Mouse (Mus musculus): Measurements from ENCODE around the gene BC035044.

GRCm38 (mm10) chr6:128845998-128846542 lies 44.9 kb downstream of the BC035044 start:
- TF ChIP-seq POLR2A (IDR thresholded peaks at IDR 0.05; ENCODE audit: low read depth, low read length) (no peak), CTCF (conservative IDR thresholded peaks at IDR 0.05; ENCODE audit: insufficient read depth, insufficient read length, low read depth, low read length) (no peak)

Data from kidney, adult 2 months (tissue).